Mouse (Mus musculus) activated CD4-positive, CD25-positive, alpha-beta regulatory T cell, adult 4 months (primary cell): ENCODE data around the gene Olfr1411. TPM values are rescaled to one million over a fixed set of nuclear protein-coding genes. Genes with fewer than 3 reads are reported as not detected.

ENCODE experiments used
- ATAC-seq: one replicate; pipeline ENCODE4 v1.8.0; 2017
- polyA plus RNA-seq, 2 experiments: library from polyadenylated mRNA; unstranded; fragments of 100-300 nt; shearing (Covaris generic); gene quantifications; one replicate each; pipeline ENCODE4 v1.2.1; 2017

Gene Olfr1411
- polyA plus RNA-seq, 2 experiments from 2014 or later, result not detected

DNA sequence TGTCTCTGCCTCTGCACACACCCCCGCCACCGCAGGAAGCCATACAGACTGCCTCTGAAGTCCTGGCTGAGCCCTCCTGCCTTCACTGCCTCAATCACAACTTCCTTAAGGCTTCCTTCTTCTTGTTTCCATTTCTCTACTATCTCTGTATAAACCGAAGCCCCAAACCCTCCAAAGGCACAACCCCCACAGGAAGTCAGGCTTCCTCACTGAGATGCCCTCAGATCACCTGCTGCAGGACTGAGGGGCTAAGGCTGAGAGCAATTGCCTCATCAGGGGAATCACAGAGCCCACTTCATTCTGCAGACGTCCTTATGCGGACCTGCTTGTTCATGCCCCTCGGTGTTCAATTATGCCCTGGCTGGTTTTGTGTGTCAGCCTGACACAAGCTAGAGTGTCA lies 46.2 kb downstream of the Olfr1411 start:
- peak; percentile 24 for ATAC-seq

DNA sequence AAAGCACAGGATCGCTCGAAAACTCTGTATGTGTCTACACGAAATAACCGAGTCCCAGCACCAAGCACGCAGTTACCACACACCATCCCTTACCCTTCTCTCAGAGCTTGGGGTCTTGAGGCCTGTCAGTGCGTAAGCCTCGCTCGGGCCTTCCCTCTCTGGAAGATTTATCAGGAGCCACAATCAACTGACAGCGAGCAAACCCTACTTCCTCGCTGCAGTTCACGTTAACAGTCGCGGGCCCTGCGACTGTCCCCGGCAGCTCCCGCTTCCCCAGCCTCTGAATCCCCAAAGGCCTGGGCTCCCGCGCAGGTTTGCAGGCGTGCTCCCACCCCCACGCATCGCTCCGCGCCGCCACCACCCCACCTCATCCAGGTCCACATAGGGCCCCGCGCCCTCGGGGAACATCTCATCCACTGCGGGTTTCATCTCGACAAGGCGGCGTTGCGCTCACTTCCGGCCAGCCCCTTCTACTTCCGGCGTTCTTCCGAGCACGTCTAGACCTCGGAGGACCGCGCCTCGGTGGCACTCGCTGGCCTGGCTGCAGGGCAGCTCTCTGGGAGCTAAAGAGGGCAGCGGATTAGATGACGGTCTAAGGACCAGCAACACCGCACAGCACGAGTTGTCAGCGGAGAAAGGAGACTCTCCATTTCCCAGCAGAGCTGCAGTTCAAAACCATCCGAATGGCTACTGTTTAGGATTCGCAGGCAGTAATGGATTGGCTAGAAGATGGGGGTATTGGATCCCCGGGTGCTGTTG lies 47.5 kb downstream of the Olfr1411 start, which contains the start of gene Cops9:
TSS of gene Cops9 (minus strand) at position 472 of the 759 bp plus-strand sequence.
- ATAC-seq, result peak; percentile 96

DNA sequence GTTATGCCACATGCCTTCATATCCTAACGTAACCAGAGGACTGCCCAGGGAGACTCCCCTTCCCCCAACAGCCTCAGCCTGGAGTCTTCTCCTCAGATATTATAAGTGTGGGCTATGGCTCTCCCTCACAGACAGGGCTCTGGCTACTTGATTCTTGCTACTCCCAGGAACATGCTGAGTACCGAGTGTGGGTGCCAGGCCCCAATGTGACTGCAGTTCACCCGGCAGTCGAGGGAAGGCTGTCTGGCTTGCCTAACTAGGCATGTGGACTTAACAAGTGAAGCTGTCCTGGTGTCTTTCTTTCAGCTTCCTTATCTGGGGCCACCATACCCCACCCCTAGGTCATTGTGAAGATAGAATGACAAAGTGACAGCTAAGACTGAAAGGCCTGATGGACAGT lies 49.5 kb downstream of the Olfr1411 start:
- no peak for ATAC-seq

DNA sequence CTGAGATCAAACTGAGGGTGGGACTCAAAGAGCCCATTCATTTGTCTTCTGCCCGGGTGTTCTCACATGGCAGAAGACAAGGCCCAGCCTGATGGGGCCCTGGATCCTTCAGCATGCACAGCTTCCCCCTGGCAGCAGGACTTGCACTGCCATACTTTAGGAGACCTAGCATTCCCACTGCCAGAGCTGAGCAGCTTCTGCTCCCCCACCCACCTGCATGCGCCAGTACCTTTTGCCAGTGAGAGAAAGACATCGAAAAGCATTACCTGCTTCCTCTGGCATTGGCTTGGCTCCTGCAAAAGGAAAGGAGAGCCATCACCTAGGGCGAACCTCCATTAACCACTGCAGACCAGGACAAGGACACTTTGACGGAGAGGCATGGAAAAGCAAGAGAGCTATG lies 50.7 kb downstream of the Olfr1411 start:
- ATAC-seq, result no peak

- ATAC-seq, result no peak
These were observed 51.9 kb downstream of the Olfr1411 start for GRCm38 (mm10) chr1:92646111-92646510.

DNA sequence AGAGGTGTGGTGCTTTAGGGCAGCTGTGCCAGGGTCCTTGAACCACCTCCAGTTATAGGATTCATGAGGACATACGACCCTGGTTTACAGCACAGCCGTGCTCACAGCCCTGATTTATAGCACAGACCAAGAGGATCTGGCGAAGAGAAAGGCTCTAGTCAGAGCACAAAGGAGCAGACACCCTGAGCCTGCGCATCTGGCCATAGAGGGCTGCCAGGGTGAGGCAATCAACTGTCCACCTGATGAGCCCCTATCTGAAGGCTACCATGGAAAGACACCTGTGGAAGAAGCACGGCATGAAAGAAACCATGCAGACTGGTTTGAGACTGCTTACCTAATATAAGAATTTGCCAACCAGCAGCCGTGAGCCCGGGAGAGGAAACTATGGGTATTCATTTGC lies 52.4 kb downstream of the Olfr1411 start:
- ATAC-seq, result no peak

GRCm38 (mm10) chr1:92647026-92647425 lies 52.8 kb downstream of the Olfr1411 start:
- no peak for ATAC-seq

Other genes with a start within 250 kb of the Olfr1411 start
- gene Ndufa10, start 120.6 kb upstream of the Olfr1411 start, polyA plus RNA-seq, result 100 to 1,000 TPM; 175 to 212 TPM
- under 1 TPM in 1 of 2 experiments, not detected in 1; 0.11 TPM for gene Olfr1416, start 109.3 kb upstream of the Olfr1411 start, polyA plus RNA-seq
- not detected for gene Olfr1415, start 98.3 kb upstream of the Olfr1411 start, polyA plus RNA-seq
- not detected for gene Olfr1414, start 75.8 kb upstream of the Olfr1411 start, polyA plus RNA-seq
- not detected for gene Olfr1413, start 23.1 kb upstream of the Olfr1411 start, polyA plus RNA-seq
- gene Olfr1412, start 8.6 kb upstream of the Olfr1411 start, polyA plus RNA-seq, result not detected
- not detected for gene Olfr1410, start 11.4 kb downstream of the Olfr1411 start, polyA plus RNA-seq
- gene Olfr12, start 23.4 kb downstream of the Olfr1411 start, polyA plus RNA-seq, result not detected
- gene Cops9, start 47.6 kb downstream of the Olfr1411 start, polyA plus RNA-seq, result 100 to 1,000 TPM; 241 to 311 TPM
- 1 to 10 TPM; 2.3 to 3.9 TPM for gene Otos, start 54.4 kb downstream of the Olfr1411 start, polyA plus RNA-seq
- 1 to 10 TPM; 1.6 to 2.2 TPM for gene Gpc1, start 237.2 kb downstream of the Olfr1411 start, polyA plus RNA-seq